Mouse (Mus musculus): Measurements from ENCODE around the gene Dock9. TPM values are rescaled to one million over a fixed set of nuclear protein-coding genes. Genes with fewer than 3 reads are reported as not detected.
"Not testable (repeated sequence)": the region's sequence is repeated elsewhere in the genome, so short reads cannot be mapped to it uniquely, and the experiment has no call there.

Gene Dock9
- total RNA-seq, 2 experiments from 2014 or later, result 79.1 to 100 TPM

GRCm38 (mm10) chr14:121747360-121747759, 50.3 kb downstream of the Dock9 start:
- intact Hi-C loops (cut with DNase I), result no loop called here
- no peak for DNase-seq (ENCODE audit: low spot score in 2 of 2)

DNA sequence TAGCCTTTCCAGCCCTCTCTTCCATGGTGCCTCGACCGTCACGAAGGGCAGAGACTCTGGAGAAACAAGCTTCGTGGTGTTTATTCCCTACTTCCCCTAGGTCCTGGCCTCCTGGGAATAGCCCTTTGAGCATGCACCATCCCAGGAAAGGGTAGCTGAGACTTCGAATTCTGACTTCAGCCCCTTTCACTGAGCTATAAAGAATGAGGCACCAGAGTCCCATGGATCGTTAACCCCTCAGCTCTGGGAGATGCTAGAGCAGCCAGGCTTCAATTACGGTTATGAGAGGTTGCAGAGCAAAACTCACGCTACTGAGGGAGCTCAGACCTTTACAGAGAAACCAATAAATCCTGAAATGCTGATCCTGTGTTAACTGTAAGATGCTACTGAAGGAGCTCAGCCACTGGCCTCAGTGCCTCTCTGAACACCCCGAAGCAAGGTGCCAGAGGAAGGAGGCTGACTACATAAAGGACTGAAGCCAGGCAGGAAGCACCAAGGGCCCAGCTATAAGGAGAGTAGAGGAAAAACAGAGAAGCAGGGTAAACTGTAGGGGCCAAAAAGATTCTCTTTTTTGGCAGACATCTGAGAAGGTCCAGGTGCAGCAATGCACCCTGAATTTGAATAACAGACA, 53.7 kb downstream of the Dock9 start:
- DNase-seq (ENCODE audit: low spot score in 2 of 2), result no peak
- intact Hi-C loops (cut with DNase I), result no loop called here

GRCm38 (mm10) chr14:121738431-121739403, 58.9 kb downstream of the Dock9 start:
- intact Hi-C loops (cut with DNase I), result loop anchor here (5.0 kb wide), 3 partner anchors 61 to 146 kb away; no protein-coding TSS in a partner anchor
- DNase-seq (ENCODE audit: low spot score in 2 of 2), result peak; percentile 57 to 66

- intact Hi-C loops (cut with DNase I), result loop anchor here (5.0 kb wide), 3 partner anchors 60 to 145 kb away; no protein-coding TSS in a partner anchor
- DNase-seq (ENCODE audit: low spot score in 2 of 2), result peak; percentile 61 to 74
These were observed 60.4 kb downstream of the Dock9 start for GRCm38 (mm10) chr14:121737277-121737676.

DNA sequence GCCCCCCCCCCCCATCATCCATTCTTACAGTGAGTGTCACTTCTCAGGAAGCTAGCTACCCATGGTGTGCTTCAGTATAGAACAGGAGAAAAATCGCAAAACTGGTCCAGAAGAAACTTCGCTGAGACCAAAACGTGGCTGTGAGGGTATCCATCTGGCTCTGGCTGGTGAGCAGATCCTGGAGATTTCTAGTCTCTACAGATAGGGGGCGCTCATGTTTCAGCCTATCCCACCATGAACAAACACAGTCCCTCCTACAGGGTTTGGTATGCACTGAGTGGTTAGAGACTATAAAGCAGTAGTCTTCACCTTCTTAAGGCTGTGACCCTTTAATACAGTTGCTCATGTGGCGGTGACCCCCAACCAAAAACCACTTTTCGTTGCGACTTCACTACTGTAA, 62.0 kb downstream of the Dock9 start:
- DNase-seq (ENCODE audit: low spot score in 2 of 2), result no peak
- intact Hi-C loops (cut with DNase I), result loop anchor here (5.0 kb wide), 3 partner anchors 58 to 143 kb away; no protein-coding TSS in a partner anchor

DNA sequence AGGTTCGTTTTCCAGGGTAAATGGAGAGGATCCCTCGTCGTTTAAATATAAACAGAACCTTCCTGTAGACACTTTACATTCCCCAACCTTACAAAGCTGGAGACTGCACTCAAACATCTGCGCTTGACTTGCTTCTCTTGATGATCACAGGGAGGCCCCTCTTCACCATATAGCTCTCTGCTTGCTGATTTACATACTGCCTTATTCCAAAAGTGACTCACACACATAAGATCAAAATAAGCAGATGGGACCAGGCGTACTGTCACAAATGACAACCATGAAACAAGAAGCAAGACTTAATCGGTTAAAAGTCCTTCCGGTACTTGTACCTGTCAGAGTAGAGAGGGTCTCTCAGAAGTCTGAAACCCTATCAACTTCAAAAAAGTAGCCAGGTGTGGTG, 63.4 kb downstream of the Dock9 start:
- DNase-seq (ENCODE audit: low spot score in 2 of 2), result no peak
- intact Hi-C loops (cut with DNase I), result no loop called here

GRCm38 (mm10) chr14:121733694-121734093, 63.9 kb downstream of the Dock9 start:
- no peak for DNase-seq (ENCODE audit: low spot score in 2 of 2)
- intact Hi-C loops (cut with DNase I), result no loop called here

DNA sequence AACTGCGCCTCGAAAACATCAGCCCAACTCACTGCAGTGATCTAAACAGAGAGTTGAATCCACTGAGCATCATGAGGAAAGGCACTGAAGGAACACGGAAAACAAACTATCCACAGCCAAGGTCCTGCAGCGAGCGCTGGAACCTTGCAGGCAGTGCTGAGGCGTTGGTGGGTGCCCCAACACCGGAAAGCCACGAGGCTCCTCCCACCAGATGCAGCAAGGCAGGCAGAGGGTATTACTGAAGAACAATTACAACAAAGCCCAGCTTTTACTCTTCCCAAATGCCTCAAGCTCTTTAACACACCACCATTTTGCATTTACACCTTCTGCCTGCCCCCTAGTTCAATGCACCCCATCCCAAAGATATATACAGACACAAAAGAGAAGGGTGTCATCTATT, 65.4 kb downstream of the Dock9 start:
- DNase-seq (ENCODE audit: low spot score in 2 of 2), result no peak
- intact Hi-C loops (cut with DNase I), result no loop called here

GRCm38 (mm10) chr14:121731688-121732168, 65.9 kb downstream of the Dock9 start:
- DNase-seq (ENCODE audit: low spot score in 2 of 2), result no peak
- intact Hi-C loops (cut with DNase I), result no loop called here

- intact Hi-C loops (cut with DNase I), result no loop called here
- DNase-seq (ENCODE audit: low spot score in 2 of 2), result no peak
These were observed 66.7 kb downstream of the Dock9 start for GRCm38 (mm10) chr14:121730966-121731365.

DNA sequence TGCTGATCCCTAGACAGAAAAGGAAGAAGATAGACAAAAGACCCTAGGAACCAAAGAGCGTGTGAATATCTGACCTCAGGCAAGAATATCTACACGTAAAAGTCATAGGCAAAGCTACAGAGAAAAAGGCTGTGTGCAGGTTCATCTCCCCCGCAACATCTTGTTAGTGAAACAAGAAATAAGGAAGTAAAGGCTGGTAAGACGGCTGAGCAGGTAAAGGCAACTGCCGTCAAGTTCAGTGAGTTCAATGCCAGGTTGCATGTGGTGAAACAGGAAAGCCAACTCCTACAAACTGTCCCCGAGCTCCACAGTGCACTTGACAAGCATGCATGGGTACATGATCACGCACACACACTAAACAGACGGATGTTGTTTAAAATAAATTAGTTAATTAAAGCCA, 69.6 kb downstream of the Dock9 start:
- DNase-seq (ENCODE audit: low spot score in 2 of 2), result no peak
- intact Hi-C loops (cut with DNase I), result no loop called here

GRCm38 (mm10) chr14:121724501-121724900, 73.1 kb downstream of the Dock9 start:
- intact Hi-C loops (cut with DNase I), result no loop called here
- no peak for DNase-seq (ENCODE audit: low spot score in 2 of 2)

DNA sequence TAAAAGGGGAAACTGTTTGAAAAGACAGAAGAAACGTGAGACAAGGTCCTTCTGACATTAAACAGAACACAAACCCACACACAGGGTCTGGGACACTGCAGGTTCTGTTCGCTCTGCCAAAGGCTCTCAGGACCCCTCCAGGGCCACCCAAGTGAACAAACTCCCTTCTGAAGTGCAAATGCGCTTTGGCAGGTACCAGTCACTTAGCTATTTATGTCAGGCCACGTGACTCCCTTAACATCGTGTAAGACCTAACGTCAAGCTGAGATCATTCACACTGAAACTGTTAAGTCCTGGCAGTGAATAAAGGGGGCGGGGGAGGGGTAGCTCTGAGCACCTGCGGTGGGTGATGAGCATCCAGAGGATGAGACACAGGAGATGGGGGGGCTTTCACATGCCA, 74.9 kb downstream of the Dock9 start:
- intact Hi-C loops (cut with DNase I), result no loop called here
- peak in 1 of 2 experiments; percentile 27 for DNase-seq (ENCODE audit: low spot score in 2 of 2)

- intact Hi-C loops (cut with DNase I), result no loop called here
- DNase-seq (ENCODE audit: low spot score in 2 of 2), result no peak
These were observed 76.2 kb downstream of the Dock9 start for GRCm38 (mm10) chr14:121721431-121721830.

DNA sequence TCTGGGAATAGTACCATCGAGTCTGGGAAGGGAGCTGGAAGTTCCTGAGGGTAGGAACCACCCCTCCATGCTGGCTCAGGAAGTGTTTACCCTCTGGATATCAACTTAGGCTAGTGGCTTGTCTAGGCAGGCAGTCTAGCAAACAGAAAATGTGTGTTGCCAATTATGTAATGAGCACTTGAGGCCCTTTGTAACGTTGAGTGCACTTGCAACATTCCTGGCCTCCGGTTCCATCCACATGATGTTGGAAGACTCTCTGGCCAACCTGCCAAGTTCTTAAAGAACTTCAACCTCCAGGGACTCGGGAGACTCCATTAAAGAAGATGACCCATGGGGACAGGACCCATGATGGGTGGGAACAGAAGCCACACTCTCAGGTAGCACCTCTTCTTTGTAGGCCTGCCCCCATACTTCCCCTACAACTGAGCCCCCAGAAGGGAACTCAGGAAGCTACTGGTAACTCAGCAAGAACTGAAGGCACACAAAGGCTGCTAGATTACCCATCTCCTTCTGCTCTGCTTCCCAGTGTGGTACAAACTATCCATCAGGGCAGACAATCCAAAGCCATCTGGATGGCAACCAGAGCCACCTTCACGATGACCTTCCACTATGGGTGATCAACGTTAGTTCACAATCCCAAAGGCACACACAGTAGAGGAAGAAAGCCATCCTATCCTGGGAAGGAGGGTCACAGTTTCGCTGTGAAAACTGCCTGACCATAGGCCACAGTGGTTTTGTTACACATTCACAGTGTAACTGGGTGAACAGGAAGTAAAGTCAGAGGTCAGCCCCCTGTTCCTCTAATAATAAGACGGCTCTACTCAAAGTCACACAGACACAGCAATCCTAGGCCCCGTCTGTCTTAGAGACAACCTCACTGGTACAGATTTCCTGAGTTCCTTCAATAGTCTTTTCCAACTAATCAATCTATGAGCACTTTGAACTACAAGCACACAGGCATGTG, 77.7 kb downstream of the Dock9 start:
- intact Hi-C loops (cut with DNase I), result no loop called here
- no peak for DNase-seq (ENCODE audit: low spot score in 2 of 2)

GRCm38 (mm10) chr14:121714799-121715198, 82.8 kb downstream of the Dock9 start:
- intact Hi-C loops (cut with DNase I); DNase-seq (ENCODE audit: low spot score in 2 of 2): not testable (repeated sequence)

GRCm38 (mm10) chr14:121714268-121714667, 83.4 kb downstream of the Dock9 start:
- no peak for DNase-seq (ENCODE audit: low spot score in 2 of 2)
- intact Hi-C loops (cut with DNase I), result no loop called here

DNA sequence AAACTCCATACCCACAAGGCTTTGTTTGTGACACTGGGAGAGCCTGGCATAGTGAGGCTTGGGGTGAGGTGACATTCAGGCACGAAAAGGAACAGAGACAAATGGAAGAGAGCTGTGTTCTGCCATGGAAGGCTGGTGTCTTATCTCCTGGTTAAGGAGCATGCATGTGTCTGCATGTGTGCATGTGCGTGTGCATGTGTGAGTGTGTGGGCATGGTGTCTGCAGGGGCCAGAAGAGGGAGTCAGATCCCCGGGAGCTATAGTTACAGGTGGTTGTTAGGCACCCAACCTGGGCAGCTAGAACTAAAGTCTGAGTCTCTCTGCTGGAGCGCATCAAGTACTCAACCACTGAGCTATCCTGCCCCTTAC, 83.8 kb downstream of the Dock9 start:
- intact Hi-C loops (cut with DNase I), result no loop called here
- no peak for DNase-seq (ENCODE audit: low spot score in 2 of 2)

- intact Hi-C loops (cut with DNase I), result no loop called here
- DNase-seq (ENCODE audit: low spot score in 2 of 2), result no peak
These were observed 84.3 kb downstream of the Dock9 start for GRCm38 (mm10) chr14:121713166-121713829.
